Mouse (Mus musculus): ENCODE data around the gene Ogg1. TPM values are rescaled to one million over a fixed set of nuclear protein-coding genes. Genes with fewer than 3 reads are reported as not detected.

Ogg1 gene
- polyA plus RNA-seq, 1 experiment from 2014 or later: 13.6 TPM

DNA sequence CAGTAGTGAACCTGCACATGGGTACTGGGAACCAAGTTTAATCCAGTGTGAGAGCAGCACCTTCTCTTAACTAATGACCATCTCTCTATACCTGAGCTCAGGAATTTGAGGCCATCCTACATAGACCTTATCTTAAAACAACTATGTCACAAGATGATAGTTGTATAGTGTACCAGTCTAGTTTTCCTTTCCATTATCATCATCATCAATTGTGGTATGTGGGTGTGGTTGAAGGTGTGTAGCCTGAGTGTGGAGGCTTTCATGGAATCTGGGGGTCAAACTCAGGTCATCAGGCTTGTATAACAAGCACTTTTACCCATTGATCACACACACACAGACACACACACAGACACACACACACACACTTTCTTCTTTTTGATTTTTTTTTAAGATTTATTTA lies 23.8 kb downstream of the Ogg1 start:
- Histone ChIP-seq H3K4me2 (replicated peaks) (no peak overlapping the region), H3K4me3 (replicated peaks) (no peak overlapping the region), H3K36me3 (no peaks in the 10 kb centered on the region), H3K9ac (no peak overlapping the region), H3K9me3 (replicated peaks) (no peaks in the 10 kb centered on the region), H3K27ac (replicated peaks) (no peak overlapping the region), H3K27me3 (no peaks in the 10 kb centered on the region), H3K4me1 (no peaks in the 10 kb centered on the region)
- no peak for ATAC-seq (ENCODE audit: insufficient number of reproducible peaks, low FRiP score, low TSS enrichment, low read depth)

DNA sequence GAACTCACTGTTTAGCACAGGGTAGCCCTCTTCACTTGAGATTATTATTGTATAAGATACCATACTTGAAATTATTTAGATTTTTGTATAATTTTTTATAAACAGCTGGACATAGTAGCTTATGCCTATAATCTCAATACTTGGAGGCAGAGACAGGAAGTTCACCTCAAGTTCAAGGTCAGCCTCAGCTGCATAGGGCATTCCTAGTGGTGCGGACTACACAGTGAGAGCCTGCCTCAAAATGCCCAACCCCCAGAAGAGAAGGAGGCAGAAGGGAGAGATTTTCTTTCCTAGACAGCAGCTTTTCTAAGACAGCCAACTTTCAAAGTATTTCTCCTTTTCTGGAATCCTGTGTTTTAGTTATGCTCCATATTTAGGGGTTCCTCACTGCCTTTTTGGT lies 24.4 kb downstream of the Ogg1 start:
- WGBS: 73% methylated on average over 1 of the region's 1 CpGs
- ATAC-seq (ENCODE audit: insufficient number of reproducible peaks, low FRiP score, low TSS enrichment, low read depth): no peak
- no peaks in the 10 kb centered on the region for H3K4me1 ChIP-seq

GRCm38 (mm10) chr6:113351653-113352052 lies 24.9 kb downstream of the Ogg1 start:
- no peak for ATAC-seq (ENCODE audit: insufficient number of reproducible peaks, low FRiP score, low TSS enrichment, low read depth)
- Histone ChIP-seq H3K9me3 (replicated peaks) (no peaks in the 10 kb centered on the region), H3K36me3 (no peaks in the 10 kb centered on the region), H3K27ac (replicated peaks) (no peak overlapping the region), H3K27me3 (no peaks in the 10 kb centered on the region), H3K4me1 (no peaks in the 10 kb centered on the region), H3K4me3 (replicated peaks) (no peak overlapping the region), H3K4me2 (replicated peaks) (no peak overlapping the region), H3K9ac (no peak overlapping the region)
- 54% methylated on average over 10 of the region's 10 CpGs for whole genome bisulfite sequencing

More for the DNA sequence above, 24.4 kb downstream of the Ogg1 start:
- Histone ChIP-seq H3K27ac (replicated peaks) (no peak overlapping the region), H3K27me3 (no peaks in the 10 kb centered on the region), H3K9me3 (replicated peaks) (no peaks in the 10 kb centered on the region), H3K4me3 (replicated peaks) (no peak overlapping the region), H3K9ac (no peak overlapping the region), H3K4me2 (replicated peaks) (no peak overlapping the region), H3K36me3 (no peaks in the 10 kb centered on the region)

DNA sequence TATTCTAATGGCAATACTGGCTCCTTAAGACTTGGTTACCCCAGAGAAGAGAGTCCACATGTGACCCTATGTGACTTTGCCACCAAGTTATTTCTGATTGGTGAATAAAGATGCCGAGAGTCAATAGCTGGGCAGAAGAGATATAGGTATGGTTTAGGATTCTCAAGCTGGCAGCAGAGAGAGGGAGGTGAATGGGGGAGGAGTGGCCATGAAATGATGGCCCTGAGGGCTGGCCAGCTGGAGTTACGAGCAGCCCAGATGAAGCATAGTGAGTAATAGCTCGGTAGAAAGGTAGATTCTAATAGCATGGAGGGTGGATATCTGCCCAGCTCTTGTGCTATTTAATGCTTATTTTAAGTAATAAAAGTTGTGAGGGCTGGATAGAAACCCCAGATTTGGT lies 26.0 kb downstream of the Ogg1 start:
- no peaks in the 10 kb centered on the region for H3K27me3 ChIP-seq
- no peak for ATAC-seq (ENCODE audit: insufficient number of reproducible peaks, low FRiP score, low TSS enrichment, low read depth)
- H3K36me3 ChIP-seq: no peaks in the 10 kb centered on the region
- H3K27ac ChIP-seq (replicated peaks): no peak overlapping the region
- no peaks in the 10 kb centered on the region for H3K9me3 ChIP-seq (replicated peaks)
- WGBS: 58% methylated on average over 3 of the region's 3 CpGs
- H3K4me3 ChIP-seq (replicated peaks): no peak overlapping the region
- H3K9ac ChIP-seq: no peak overlapping the region
- H3K4me2 ChIP-seq (replicated peaks): no peak overlapping the region
- H3K4me1 ChIP-seq: no peaks in the 10 kb centered on the region

DNA sequence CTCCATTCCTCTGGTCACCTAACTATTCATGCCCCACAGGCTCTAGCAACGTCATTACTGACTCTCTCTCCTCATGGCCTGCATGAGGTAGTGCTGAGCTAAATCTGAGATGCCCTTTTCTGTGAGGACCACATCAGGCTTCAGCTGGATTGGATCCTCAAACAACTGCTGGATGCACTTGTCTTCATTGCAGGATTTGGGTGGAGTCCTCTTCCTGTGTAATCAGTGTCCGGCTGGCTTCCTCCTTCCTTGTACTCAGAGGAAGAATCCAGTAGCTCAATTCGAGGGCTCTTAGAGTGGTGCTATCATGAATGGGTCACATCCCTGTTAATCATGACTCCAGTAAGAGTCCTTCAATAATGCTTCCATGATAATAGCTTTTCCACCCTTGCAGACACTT lies 26.9 kb downstream of the Ogg1 start:
- H3K4me1 ChIP-seq: no peaks in the 10 kb centered on the region
- no peak overlapping the region for H3K9ac ChIP-seq
- no peak overlapping the region for H3K4me2 ChIP-seq (replicated peaks)
- no peak for ATAC-seq (ENCODE audit: insufficient number of reproducible peaks, low FRiP score, low TSS enrichment, low read depth)
- H3K27ac ChIP-seq (replicated peaks): no peak overlapping the region
- no peaks in the 10 kb centered on the region for H3K27me3 ChIP-seq
- H3K36me3 ChIP-seq: no peaks in the 10 kb centered on the region
- no peaks in the 10 kb centered on the region for H3K9me3 ChIP-seq (replicated peaks)
- no peak overlapping the region for H3K4me3 ChIP-seq (replicated peaks)
- 75% methylated on average over 3 of the region's 3 CpGs for WGBS

GRCm38 (mm10) chr6:113361476-113361875 lies 34.7 kb downstream of the Ogg1 start:
- H3K27me3 ChIP-seq: no peaks in the 10 kb centered on the region
- H3K36me3 ChIP-seq: 0 out of 2 replicates have a peak, but pooled peaks cover 5% of the 10 kb centered on the region
- no peak overlapping the region for H3K27ac ChIP-seq (replicated peaks)
- no peak overlapping the region for H3K4me2 ChIP-seq (replicated peaks)
- 75% methylated on average over 4 of the region's 4 CpGs for WGBS
- ATAC-seq (ENCODE audit: insufficient number of reproducible peaks, low FRiP score, low TSS enrichment, low read depth): no peak
- no peak overlapping the region for H3K9ac ChIP-seq
- no peak overlapping the region for H3K4me3 ChIP-seq (replicated peaks)
- no peaks in the 10 kb centered on the region for H3K4me1 ChIP-seq
- no peaks in the 10 kb centered on the region for H3K9me3 ChIP-seq (replicated peaks)

DNA sequence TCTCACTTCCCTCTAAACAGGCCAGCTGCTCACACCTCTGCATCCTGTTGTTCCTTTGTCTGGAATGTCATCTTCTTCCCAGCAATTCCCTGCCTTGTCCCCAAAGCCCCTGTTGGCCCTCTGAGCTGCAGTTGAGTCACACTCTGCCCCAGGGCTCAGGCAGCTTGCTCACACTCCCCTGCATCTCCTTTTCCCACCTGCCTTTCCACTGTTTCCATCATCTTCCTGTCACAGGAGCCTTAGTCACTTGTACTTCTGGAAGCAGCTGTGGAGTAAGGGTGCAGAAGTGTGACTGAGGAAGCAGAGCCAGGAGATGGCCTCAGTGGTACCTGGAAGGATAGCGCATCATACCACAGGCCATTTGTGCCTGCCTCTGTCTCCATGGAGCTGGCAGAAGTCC lies 35.5 kb downstream of the Ogg1 start:
- Histone ChIP-seq H3K9me3 (replicated peaks) (no peaks in the 10 kb centered on the region), H3K4me1 (no peaks in the 10 kb centered on the region), H3K4me3 (replicated peaks) (no peak overlapping the region), H3K9ac (no peak overlapping the region), H3K36me3 (0 out of 2 replicates have a peak, but pooled peaks cover 12% of the 10 kb centered on the region), H3K27ac (replicated peaks) (no peak overlapping the region), H3K27me3 (no peaks in the 10 kb centered on the region), H3K4me2 (replicated peaks) (no peak overlapping the region)
- WGBS: 92% methylated on average over 1 of the region's 1 CpGs
- no peak for ATAC-seq (ENCODE audit: insufficient number of reproducible peaks, low FRiP score, low TSS enrichment, low read depth)

GRCm38 (mm10) chr6:113364518-113365135 lies 37.9 kb downstream of the Ogg1 start:
- 65% methylated on average over 8 of the region's 8 CpGs for WGBS
- no peak for ATAC-seq (ENCODE audit: insufficient number of reproducible peaks, low FRiP score, low TSS enrichment, low read depth)
- H3K9ac ChIP-seq: no peak overlapping the region
- no peaks in the 10 kb centered on the region for H3K9me3 ChIP-seq (replicated peaks)
- no peaks in the 10 kb centered on the region for H3K4me1 ChIP-seq
- no peak overlapping the region for H3K27ac ChIP-seq (replicated peaks)
- H3K36me3 ChIP-seq: peaks cover 31% of the 10 kb centered on the region
- H3K4me2 ChIP-seq (replicated peaks): no peak overlapping the region
- H3K27me3 ChIP-seq: no peaks in the 10 kb centered on the region
- H3K4me3 ChIP-seq (replicated peaks): no peak overlapping the region

GRCm38 (mm10) chr6:113366639-113367038 lies 39.9 kb downstream of the Ogg1 start:
- H3K27ac ChIP-seq (replicated peaks): no peak overlapping the region
- H3K4me1 ChIP-seq: no peaks in the 10 kb centered on the region
- no peak overlapping the region for H3K4me2 ChIP-seq (replicated peaks)
- no peaks in the 10 kb centered on the region for H3K27me3 ChIP-seq
- ATAC-seq (ENCODE audit: insufficient number of reproducible peaks, low FRiP score, low TSS enrichment, low read depth): no peak
- WGBS: 87% methylated on average over 6 of the region's 6 CpGs
- peaks cover 51% of the 10 kb centered on the region for H3K36me3 ChIP-seq
- no peak overlapping the region for H3K4me3 ChIP-seq (replicated peaks)
- H3K9me3 ChIP-seq (replicated peaks): no peaks in the 10 kb centered on the region
- H3K9ac ChIP-seq: no peak overlapping the region

GRCm38 (mm10) chr6:113367574-113367973 lies 40.8 kb downstream of the Ogg1 start:
- H3K4me1 ChIP-seq: no peaks in the 10 kb centered on the region
- no peak overlapping the region for H3K27ac ChIP-seq (replicated peaks)
- H3K27me3 ChIP-seq: no peaks in the 10 kb centered on the region
- peaks cover 58% of the 10 kb centered on the region for H3K36me3 ChIP-seq
- no peaks in the 10 kb centered on the region for H3K9me3 ChIP-seq (replicated peaks)
- H3K9ac ChIP-seq: no peak overlapping the region
- 96% methylated on average over 1 of the region's 1 CpGs for WGBS
- no peak overlapping the region for H3K4me3 ChIP-seq (replicated peaks)
- H3K4me2 ChIP-seq (replicated peaks): no peak overlapping the region
- ATAC-seq (ENCODE audit: insufficient number of reproducible peaks, low FRiP score, low TSS enrichment, low read depth): no peak

DNA sequence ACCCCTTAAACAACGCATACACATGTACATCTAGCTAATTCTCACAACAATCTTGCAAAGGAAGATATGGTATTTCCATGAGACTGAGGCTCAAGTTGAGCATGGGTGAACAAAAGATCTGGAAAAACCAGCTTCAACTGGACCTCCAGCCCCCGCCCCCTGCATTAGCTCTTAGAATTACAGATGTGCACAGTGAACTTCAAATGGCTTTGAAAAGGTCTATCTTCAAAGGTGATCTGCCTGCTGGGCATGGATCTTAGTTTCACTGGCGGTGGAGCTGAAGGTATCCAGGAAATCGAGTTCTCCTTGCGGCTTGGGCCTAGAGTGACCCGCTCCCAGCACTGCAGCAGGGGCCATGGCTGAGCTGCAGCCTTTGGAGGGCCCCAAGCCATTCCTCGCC lies 41.4 kb downstream of the Ogg1 start:
- peaks cover 62% of the 10 kb centered on the region for H3K36me3 ChIP-seq
- H3K27me3 ChIP-seq: no peaks in the 10 kb centered on the region
- no peak overlapping the region for H3K4me2 ChIP-seq (replicated peaks)
- H3K27ac ChIP-seq (replicated peaks): no peak overlapping the region
- ATAC-seq (ENCODE audit: insufficient number of reproducible peaks, low FRiP score, low TSS enrichment, low read depth): no peak
- WGBS: 79% methylated on average over 7 of the region's 7 CpGs
- no peaks in the 10 kb centered on the region for H3K4me1 ChIP-seq
- H3K9ac ChIP-seq: no peak overlapping the region
- H3K9me3 ChIP-seq (replicated peaks): no peaks in the 10 kb centered on the region
- H3K4me3 ChIP-seq (replicated peaks): no peak overlapping the region

DNA sequence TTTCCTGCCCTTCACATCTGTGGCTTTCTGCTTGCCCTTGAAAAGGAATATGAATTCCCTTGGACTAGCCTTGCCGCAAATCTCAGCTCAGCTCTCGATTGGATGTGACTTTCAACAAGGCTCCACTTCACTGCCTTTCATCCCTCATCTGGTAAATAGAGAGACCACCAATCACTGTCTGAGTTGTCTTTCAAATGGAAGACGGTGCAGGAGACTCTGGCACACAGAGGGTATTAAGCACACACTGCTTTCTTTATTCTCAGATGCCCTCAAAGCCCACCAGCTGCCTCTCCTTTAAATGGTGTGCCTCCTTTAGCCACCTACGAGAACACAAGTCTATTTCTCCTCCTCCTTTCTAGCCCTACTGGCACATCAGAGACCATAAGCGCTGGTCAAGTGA lies 41.8 kb downstream of the Ogg1 start:
- WGBS: 77% methylated on average over 5 of the region's 5 CpGs

More for the DNA sequence above, 41.8 kb downstream of the Ogg1 start:
- no peak overlapping the region for H3K4me2 ChIP-seq (replicated peaks)
- no peaks in the 10 kb centered on the region for H3K27me3 ChIP-seq
- no peak overlapping the region for H3K4me3 ChIP-seq (replicated peaks)
- H3K9me3 ChIP-seq (replicated peaks): no peaks in the 10 kb centered on the region
- no peak for ATAC-seq (ENCODE audit: insufficient number of reproducible peaks, low FRiP score, low TSS enrichment, low read depth)
- H3K27ac ChIP-seq (replicated peaks): no peak overlapping the region
- no peaks in the 10 kb centered on the region for H3K4me1 ChIP-seq
- no peak overlapping the region; the same call in 1 of the 2 replicates for H3K9ac ChIP-seq
- peaks cover 67% of the 10 kb centered on the region for H3K36me3 ChIP-seq
